Mouse (Mus musculus): ENCODE measurements around the gene Spry2.

Gene Spry2

GRCm38 (mm10) chr14:105896791-105897568 lies at the start of gene Spry2:
Gene Spry2 (minus strand): TSS chr14:105896819.
- DNase-seq (ENCODE audit: low read depth, low spot score) = no peak

GRCm38 (mm10) chr14:105941353-105941752 lies 44.7 kb upstream of the Spry2 start:
- no peak for DNase-seq (ENCODE audit: low read depth, low spot score)

DNA sequence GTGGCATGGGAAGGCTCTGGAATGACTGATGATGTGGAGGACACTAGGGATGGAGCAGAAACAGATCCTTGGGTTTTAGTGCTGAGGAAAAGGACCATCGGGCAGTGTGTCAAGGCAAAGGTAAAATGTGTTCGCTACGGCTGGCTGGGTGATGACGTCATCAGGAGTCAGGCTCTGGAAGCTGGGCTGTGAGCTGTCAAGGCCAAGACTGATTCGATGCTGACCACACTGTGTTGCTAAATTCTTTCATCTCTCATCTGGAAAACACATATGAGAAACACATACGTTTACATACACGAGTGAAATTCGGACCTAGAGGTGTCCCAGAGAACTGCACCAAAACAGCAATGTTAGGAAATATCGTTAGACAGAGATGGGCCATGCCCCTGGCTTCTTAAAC lies 30.1 kb upstream of the Spry2 start:
- DNase-seq (ENCODE audit: low read depth, low spot score) = no peak

GRCm38 (mm10) chr14:105925305-105925704 lies 28.7 kb upstream of the Spry2 start:
- no peak for DNase-seq (ENCODE audit: low read depth, low spot score)

DNA sequence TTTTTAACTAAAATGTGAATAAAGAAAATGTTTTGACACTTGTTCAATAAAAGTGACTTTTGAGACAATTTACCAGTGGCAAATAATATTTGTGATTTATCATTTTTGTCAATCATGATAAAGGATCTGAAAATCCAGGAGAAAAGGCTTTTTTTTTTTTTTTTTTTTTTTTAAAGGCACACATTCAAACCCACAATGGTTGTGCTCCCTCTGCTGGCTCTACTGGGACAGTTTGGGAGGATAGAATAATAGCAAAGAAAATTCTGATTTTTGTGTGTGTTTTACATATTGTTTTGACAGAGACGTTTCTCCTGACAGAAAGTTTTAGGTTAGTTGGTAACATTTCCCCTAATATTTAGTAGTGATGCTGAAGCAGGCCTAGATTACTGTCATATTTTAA lies 28.1 kb upstream of the Spry2 start:
- no peak for DNase-seq (ENCODE audit: low read depth, low spot score)

DNA sequence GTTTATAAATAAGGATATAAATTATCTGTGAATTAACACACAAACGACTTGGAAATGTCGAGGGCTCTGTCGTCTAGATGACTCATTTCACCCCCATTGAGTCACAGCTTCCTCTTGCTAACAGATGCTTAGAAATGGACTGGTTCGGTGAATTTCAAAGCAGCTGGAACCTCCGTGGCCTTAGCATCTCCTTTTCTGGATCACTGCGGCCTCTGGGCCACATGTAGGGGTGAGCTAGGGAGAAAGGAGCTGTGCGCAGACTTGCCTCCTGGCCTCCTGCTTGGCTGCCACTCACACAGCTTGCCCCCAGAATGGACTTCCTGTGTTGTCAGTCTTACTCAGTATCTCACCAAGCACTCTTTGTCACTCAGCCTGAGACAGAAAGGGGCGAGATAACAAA lies 26.3 kb upstream of the Spry2 start:
- DNase-seq (ENCODE audit: low read depth, low spot score) = no peak

GRCm38 (mm10) chr14:105922427-105922826 lies 25.8 kb upstream of the Spry2 start:
- DNase-seq (ENCODE audit: low read depth, low spot score) = no peak

DNA sequence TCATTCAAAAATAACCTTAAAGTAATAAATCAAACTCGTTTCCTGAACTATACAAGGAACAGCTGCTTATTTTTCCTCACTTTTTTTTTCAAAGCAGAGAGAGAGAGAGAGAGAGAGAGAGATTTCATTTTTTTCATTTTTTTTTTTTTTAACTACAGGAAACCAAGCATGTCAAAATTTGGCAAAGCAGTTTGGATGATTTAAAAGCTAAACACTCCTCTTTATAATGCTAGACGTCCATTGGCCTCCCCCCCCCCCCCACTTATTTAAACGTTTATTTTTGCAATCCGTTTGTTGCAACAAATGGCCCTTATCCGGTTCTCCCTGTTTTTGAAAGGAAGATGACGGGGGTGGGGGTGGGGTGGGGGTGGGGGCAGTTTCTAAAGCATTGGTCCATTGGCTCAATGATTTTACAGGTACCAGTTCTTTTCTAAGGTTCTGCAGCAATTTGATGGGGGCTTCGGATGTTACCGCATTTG lies 24.6 kb upstream of the Spry2 start:
- DNase-seq (ENCODE audit: low read depth, low spot score) = no peak

DNA sequence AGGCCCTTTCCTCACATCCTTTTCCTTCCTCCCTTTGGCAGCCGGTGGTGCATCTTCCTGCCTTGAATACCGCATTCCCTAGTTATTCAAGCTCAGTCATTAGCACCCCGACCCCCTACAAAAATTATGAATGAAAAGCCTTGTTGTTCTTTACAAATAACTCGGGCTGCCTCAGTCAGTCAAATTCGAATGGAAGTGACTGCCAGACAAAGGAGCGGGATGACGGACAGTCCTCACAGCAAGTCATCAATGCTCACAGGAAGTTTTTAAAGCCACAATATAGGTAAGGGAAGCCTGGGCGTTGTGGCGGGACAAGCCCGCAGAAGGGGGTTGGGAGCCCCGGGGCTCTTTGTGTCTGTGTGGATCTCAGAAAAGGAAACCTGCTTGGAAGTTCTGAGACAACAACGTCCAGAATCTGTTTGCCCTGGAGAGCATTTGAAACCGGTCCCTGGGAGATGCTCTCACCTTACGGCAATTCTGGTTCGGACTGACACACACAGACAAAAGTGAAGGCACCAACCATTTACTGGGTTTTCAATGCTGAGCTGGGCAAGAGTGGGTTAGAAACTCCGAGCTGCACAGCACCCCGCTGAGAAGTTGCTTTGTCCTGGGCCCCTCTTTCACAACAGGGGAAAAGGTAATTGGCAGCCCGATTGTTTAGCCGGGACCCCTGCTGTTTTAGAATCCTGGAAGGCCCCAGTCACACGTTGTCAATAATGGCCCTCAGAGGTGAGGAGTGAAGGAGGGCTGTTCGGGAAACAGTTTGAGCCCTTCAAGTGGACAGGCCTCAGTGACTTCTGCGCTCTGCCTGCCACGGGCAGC lies 24.0 kb upstream of the Spry2 start:
- no peak for DNase-seq (ENCODE audit: low read depth, low spot score)

GRCm38 (mm10) chr14:105907216-105907615 lies 10.6 kb upstream of the Spry2 start:
- no peak for DNase-seq (ENCODE audit: low read depth, low spot score)

GRCm38 (mm10) chr14:105905935-105906334 lies 9.3 kb upstream of the Spry2 start:
- no peak for DNase-seq (ENCODE audit: low read depth, low spot score)

- no peak for DNase-seq (ENCODE audit: low read depth, low spot score)
These were observed 8.9 kb upstream of the Spry2 start for GRCm38 (mm10) chr14:105905509-105905908.

DNA sequence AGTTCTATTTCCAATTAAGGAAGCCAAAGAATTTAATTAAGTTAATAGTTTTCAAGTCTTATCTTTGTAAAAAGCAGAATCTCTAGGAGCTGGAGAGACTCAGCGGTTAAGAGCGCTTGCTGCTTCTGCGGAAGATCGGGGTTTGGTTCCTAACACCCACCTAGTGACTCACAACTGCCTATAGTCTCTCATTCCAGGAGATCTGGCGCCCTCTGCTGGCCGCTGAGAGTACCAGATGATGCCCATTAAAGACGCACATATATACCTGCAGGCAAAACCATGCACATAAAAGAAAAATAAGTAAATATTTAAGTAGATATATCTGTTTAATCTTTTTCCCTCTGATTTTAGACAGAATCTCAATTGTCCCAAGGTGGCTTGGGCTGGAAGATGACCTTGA lies 6.2 kb upstream of the Spry2 start:
- peak; percentile 24 for DNase-seq (ENCODE audit: low read depth, low spot score)

DNA sequence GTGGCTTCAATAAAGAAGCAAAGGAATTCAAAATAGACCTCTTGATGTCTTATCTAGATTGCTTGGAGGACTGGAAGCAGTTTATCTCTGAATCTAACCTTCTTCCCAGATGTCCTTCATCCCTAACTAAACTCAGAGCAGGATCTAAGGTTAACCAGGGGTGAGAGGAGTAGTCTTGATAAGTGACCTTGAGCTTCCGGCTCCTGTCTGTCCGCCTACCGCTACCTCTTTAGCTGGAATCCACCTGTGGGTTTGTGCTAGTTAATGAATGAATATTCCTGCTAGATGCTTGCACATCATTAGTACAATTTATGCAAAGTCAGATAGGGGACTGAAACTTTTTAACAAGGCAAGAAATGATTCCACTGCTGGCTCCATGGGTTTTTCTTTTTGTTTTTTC lies 4.2 kb upstream of the Spry2 start:
- DNase-seq (ENCODE audit: low read depth, low spot score) = no peak

DNA sequence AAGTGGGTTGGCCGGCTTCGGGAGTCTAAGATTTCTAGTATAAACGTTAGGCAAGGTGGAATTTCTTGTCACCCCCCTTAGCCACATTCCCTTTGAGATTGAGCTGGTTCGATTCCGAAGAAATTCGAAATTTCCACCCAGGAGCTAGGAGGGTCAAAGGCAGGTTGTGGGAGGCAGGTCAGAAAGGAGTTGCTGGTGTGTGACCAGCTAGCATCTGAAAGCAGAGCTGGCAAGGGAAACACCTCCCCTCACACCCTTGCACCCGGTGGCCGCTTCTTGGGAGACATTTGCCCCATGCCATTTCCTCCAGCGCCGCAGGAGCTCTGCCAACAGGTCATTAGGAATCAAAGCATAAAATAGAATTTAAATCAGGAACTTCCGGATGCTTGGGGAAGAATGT lies 2.5 kb upstream of the Spry2 start:
- no peak for DNase-seq (ENCODE audit: low read depth, low spot score)

DNA sequence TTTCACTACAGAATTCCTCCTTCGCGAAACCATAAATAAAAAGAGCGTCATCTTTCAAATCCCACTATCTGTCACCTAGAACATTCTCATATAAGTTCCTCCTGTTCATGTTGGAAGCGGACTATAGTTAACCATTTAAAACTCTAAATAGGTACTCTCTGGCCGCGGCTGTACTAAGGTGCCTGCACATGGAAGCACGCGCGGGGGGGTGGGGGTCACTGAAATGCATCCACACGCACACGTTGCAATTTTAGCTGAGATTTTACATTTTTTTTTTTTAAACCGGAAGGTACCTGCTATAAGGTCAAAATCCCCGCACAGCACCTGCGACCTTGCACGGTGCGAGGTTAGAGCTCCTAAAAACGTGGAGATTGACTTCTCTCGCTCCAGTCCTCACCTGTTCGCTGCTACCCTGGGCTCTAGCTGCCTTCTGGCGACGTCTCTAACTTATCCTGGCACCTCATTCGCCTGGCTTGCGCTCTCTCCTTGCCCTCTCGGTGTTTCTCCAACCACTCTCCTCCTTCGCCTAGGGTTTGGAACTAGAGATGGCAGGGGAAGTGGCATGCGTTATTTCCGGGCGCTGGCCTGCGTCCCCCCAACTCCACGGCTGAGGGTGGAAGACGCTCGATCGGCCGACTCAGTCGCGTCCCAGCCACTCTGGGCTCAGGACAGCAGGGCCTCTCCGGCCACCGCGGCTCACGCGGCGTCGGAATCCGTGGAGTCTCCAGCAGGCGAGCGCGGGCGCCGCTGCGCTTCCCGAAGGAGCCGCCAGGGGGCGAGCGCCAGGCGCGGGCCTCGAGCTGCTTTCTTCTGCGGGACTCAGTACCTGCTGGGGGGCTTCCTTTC lies 1.9 kb upstream of the Spry2 start:
- DNase-seq (ENCODE audit: low read depth, low spot score) = no peak

DNA sequence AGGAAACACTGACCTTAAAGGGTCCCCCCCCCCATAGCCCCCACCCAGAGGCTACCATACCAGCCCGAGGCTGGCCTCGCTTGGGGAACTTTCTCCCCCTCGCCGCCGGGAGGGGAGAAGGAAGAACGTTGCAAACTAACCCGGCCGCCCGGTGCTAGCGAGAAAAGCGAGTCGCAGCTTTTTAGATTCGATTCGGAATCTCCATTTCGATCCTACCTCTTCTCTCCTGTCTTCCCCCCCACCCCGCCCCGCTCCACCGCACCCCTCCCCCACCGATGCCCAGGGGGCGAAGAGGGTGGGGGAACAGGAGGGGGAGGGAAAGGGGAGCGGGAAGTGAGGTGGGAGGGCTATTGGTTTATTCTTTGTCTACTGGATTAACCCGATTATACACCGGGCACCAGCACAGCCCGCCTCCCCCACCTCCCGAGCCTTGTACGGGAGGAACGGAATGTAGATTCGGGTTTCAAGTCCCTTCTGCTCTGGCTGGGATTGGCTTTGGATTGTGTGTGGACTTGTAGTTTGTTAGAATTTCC lies 1.0 kb upstream of the Spry2 start:
- no peak for DNase-seq (ENCODE audit: low read depth, low spot score)

DNA sequence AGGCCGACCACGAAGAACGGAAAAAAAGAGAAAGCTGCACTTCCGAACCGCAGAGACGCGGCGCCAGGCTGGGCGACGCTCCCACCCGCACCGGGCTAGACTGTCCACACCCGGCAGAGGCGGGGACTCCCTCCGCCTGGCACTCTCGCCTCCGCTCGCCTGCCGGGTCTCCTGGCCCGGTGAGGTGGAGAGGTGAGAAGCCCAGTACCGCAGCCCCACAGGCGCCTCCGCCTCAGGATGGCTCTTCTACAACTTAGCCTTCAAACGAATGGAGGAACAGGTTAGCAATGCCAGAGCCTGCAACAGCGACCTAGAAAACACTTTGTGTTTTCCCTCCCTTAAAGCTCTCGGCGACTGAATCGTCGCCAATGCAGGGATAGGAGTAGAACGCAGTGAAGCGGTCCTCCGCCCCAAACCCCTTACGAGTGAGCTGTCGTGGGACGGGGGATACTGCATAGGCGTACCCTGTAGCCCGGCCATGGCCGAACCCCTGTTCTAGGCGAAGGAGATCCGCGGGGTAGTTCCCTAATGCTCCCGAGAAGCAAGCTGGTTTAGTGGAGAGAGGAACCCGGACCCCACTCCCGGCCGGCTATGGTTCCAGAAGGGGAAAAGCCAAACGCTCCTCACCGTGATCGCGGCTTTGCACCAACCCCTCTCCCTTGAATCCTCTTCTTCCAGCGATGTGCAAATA lies 513 bp downstream of the Spry2 start:
- no peak for DNase-seq (ENCODE audit: low read depth, low spot score)

DNA sequence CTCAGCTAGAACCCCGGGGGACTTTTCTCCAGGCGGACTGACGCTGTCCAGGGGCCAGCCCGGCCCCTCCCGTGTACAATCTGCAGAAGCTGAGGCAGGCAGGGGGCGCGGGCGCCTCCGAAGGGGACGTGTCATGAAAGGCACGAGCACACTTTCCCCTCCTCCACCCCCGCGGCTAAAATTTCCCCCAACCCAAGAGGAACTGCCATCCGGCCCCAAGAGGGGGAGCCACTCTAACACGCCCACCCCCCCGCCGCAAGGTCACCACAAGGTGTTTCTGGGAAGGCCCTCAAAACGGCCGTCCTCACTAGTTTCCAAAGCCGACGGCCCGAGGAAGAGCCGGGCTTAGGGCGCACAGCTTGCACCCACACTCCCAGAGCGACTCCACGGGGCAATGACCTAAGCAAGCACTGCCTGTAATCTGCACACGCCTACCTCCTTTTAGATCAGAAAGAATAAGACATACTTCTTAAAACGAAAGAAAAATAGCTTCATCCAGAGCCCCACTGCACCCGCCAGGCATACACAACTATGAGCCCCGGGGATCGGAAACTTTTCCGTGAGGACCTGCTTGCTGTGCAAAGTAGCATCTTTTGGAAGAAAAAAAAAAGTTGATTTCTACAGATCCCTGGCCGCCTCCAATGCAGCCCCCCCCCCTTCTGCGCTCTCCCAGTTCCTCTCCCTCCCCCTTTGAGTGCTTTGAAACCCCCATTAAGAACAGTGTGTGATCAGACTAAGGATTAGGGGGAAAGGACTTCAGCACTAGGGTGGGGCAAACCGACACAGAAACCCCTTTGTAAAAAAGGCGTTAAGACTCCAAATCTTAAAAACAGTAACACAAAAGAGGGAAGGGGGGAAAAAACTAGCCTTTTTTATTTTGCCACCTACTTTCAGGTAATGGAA lies 1.4 kb downstream of the Spry2 start:
- DNase-seq (ENCODE audit: low read depth, low spot score) = no peak

DNA sequence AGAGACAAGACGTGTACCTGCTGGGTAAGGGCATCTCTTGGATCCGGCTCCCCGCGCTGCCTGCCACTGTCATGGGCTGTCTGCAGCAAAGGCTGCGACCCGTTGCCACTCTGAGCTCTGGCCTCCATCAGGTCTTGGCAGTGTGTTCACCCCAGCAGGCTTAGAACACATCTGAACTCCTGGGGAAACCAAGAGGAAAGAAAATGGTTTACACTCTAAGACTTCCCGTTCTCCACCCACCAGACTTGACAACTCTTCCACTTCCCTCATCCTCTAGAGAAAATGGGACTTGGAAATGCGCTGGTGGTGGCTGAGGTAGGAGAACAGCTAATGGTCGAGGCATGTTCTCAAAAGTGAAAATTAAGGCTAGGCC lies 3.0 kb downstream of the Spry2 start:
- DNase-seq (ENCODE audit: low read depth, low spot score) = no peak
